Mouse (Mus musculus) 3134 (cell line): ENCODE measurements around the gene Pebp1.

ENCODE experiments used
- DNase-seq: peaks from one replicate; pipeline ENCODE4 v3.0.0-alpha.2; 2011; ENCODE audit warnings: low spot score; ENCODE audit not compliant: insufficient read length; ENCODE audit errors: extremely low read depth

Pebp1 gene

GRCm38 (mm10) chr5:117241935-117242531 is 45.4 kb downstream of the Pebp1 start:
- no peak for DNase-seq

GRCm38 (mm10) chr5:117240761-117241322 is 46.6 kb downstream of the Pebp1 start:
- no peak for DNase-seq

- no peak for DNase-seq
These were observed 47.1 kb downstream of the Pebp1 start for GRCm38 (mm10) chr5:117240321-117240731.

- no peak for DNase-seq
These were observed 48.3 kb downstream of the Pebp1 start for GRCm38 (mm10) chr5:117239106-117239505.

DNA sequence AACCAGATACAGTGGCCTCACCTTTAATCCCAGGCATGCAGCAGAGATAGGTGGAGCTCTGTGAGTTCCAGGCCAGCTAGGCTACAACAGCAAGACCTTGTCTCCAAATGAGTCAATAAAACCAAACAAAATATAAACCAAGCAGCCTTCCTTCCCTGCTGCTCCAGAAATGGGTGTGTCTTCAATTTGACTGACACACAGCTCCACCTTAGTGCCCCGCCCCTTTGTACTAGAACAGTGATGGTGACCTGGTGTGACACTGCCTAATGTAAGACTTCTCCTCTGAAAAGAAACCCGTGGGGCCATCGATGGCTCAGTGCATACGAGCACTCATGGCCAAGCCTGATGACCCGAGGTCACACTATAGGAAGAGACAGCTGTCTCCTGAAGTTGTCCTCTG is 50.9 kb downstream of the Pebp1 start:
- no peak for DNase-seq
